Mouse (Mus musculus): ENCODE data around the gene Slc8a1. TPM values are rescaled to one million over a fixed set of nuclear protein-coding genes. Genes with fewer than 3 reads are reported as not detected.

The Slc8a1 gene
- polyA plus RNA-seq, 2 experiments, result 0.42 to 0.65 TPM

DNA sequence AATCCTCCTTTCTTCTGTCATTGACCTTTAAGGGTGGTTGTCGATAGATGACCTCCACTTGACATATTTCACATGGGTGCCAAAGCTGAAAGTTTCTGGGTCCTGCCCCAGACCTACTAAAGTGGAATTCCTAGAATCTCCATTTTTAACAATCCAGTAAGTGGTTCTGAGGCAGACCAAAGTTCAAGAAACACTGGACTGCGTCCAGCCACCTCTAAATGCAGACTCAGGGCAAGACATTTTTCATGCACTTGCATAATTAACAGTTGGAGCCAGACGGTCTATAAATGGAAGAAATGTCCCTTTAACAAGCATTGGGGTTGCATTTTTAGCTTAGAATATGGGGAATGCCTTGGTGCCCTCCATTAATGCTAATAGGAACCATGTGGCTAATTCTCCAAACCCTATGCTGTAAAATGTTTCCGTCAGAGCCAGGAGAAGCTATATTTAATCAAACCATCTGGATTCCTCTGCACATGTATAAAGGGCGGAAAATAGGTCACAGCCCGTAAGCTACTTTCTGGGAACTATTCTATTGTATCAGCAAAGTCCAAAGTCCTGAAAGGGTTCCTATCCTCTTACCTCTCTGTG lies 224.7 kb downstream of the Slc8a1 start:
- no peaks in the 10 kb centered on the region for H3K27me3 ChIP-seq (ENCODE audit: control insufficient read depth, insufficient read depth, low read length)
- H3K9ac ChIP-seq (replicated peaks), result no peak overlapping the region
- no peaks in the 10 kb centered on the region for H3K36me3 ChIP-seq (replicated peaks; ENCODE audit: control insufficient read depth, insufficient read depth, low read depth)
- TF ChIP-seq EP300 (IDR thresholded peaks at IDR 0.05; ENCODE audit: low read depth), result no peak
- TF ChIP-seq CTCF (IDR thresholded peaks at IDR 0.05; ENCODE audit: low read depth), result no peak
- H3K4me3 ChIP-seq (ENCODE audit: insufficient read depth in 1 of 2, low read depth in 2 of 2, low read length in 2 of 2), result no peak overlapping the region
- no peaks in the 10 kb centered on the region for H3K4me1 ChIP-seq (replicated peaks; ENCODE audit: control insufficient read depth in 2 of 2, insufficient read depth in 2 of 2, low read length in 1 of 2)
- H3K9me3 ChIP-seq (ENCODE audit: control insufficient read depth, low read length), result no peaks in the 10 kb centered on the region
- DNase-seq (ENCODE audit: low read depth in 3 of 3, low spot score in 3 of 3) (no peak), ATAC-seq (ENCODE audit: insufficient read depth) (no peak)
- 64% methylated on average over 6 of the region's 6 CpGs for WGBS (ENCODE audit: insufficient replicate concordance)
- H3K27ac ChIP-seq, result no peak overlapping the region
- no peak overlapping the region for H3K4me2 ChIP-seq (ENCODE audit: low read depth)

- Histone ChIP-seq H3K4me3 (ENCODE audit: insufficient read depth in 1 of 2, low read depth in 2 of 2, low read length in 2 of 2) (no peak overlapping the region), H3K9ac (replicated peaks) (no peak overlapping the region), H3K4me1 (replicated peaks; ENCODE audit: control insufficient read depth in 2 of 2, insufficient read depth in 2 of 2, low read length in 1 of 2) (no peaks in the 10 kb centered on the region), H3K27me3 (ENCODE audit: control insufficient read depth, insufficient read depth, low read length) (no peaks in the 10 kb centered on the region), H3K36me3 (replicated peaks; ENCODE audit: control insufficient read depth, insufficient read depth, low read depth) (no peaks in the 10 kb centered on the region), H3K27ac (no peak overlapping the region), H3K4me2 (ENCODE audit: low read depth) (no peak overlapping the region), H3K9me3 (ENCODE audit: control insufficient read depth, low read length) (no peaks in the 10 kb centered on the region)
- TF ChIP-seq EP300 (IDR thresholded peaks at IDR 0.05; ENCODE audit: low read depth), result no peak
- TF ChIP-seq CTCF (IDR thresholded peaks at IDR 0.05; ENCODE audit: low read depth), result no peak
- DNase-seq (ENCODE audit: low read depth in 3 of 3, low spot score in 3 of 3), result no peak
- no peak for ATAC-seq (ENCODE audit: insufficient read depth)
- 67% methylated on average over 5 of the region's 5 CpGs for WGBS (ENCODE audit: insufficient replicate concordance)
These were observed 233.0 kb downstream of the Slc8a1 start for GRCm38 (mm10) chr17:81505162-81505685.

DNA sequence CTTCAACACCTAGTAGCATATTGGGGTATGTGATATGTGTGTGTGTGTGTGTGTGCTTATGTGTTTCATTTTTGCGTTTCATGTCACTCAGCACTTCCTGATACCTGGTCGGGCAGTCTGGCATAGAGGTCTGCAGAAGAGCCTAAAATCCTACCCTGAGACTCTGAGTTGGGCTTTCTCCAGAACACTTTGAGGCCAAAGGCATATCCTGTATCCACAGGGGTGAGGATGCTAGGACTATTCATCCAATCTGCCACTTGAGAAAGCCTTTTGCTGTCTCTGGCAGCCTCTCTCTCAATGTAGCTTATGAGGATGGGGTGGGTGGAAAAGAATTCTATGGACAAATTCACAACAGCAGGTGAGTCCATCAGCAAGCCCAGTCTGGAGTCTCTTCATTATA lies 234.1 kb downstream of the Slc8a1 start:
- no peak overlapping the region for H3K9ac ChIP-seq (replicated peaks)
- ATAC-seq (ENCODE audit: insufficient read depth) (no peak), DNase-seq (ENCODE audit: low read depth in 3 of 3, low spot score in 3 of 3) (no peak)
- WGBS (ENCODE audit: insufficient replicate concordance), result 57% methylated on average over 2 of the region's 2 CpGs
- no peak overlapping the region for H3K4me3 ChIP-seq (ENCODE audit: insufficient read depth in 1 of 2, low read depth in 2 of 2, low read length in 2 of 2)
- no peak overlapping the region for H3K4me2 ChIP-seq (ENCODE audit: low read depth)
- H3K27me3 ChIP-seq (ENCODE audit: control insufficient read depth, insufficient read depth, low read length), result no peaks in the 10 kb centered on the region
- no peak overlapping the region for H3K27ac ChIP-seq
- H3K36me3 ChIP-seq (replicated peaks; ENCODE audit: control insufficient read depth, insufficient read depth, low read depth), result no peaks in the 10 kb centered on the region
- no peaks in the 10 kb centered on the region for H3K9me3 ChIP-seq (ENCODE audit: control insufficient read depth, low read length)
- TF ChIP-seq CTCF (IDR thresholded peaks at IDR 0.05; ENCODE audit: low read depth) (no peak), EP300 (IDR thresholded peaks at IDR 0.05; ENCODE audit: low read depth) (no peak)
- no peaks in the 10 kb centered on the region for H3K4me1 ChIP-seq (replicated peaks; ENCODE audit: control insufficient read depth in 2 of 2, insufficient read depth in 2 of 2, low read length in 1 of 2)

- no peak overlapping the region for H3K27ac ChIP-seq
- H3K9ac ChIP-seq (replicated peaks), result no peak overlapping the region
- no peak for ATAC-seq (ENCODE audit: insufficient read depth)
- no peaks in the 10 kb centered on the region for H3K27me3 ChIP-seq (ENCODE audit: control insufficient read depth, insufficient read depth, low read length)
- H3K4me1 ChIP-seq (replicated peaks; ENCODE audit: control insufficient read depth in 2 of 2, insufficient read depth in 2 of 2, low read length in 1 of 2), result no peaks in the 10 kb centered on the region
- H3K4me2 ChIP-seq (ENCODE audit: low read depth), result no peak overlapping the region
- H3K36me3 ChIP-seq (replicated peaks; ENCODE audit: control insufficient read depth, insufficient read depth, low read depth), result no peaks in the 10 kb centered on the region
- no peak for DNase-seq (ENCODE audit: low read depth in 3 of 3, low spot score in 3 of 3)
- no peaks in the 10 kb centered on the region for H3K9me3 ChIP-seq (ENCODE audit: control insufficient read depth, low read length)
- TF ChIP-seq CTCF (IDR thresholded peaks at IDR 0.05; ENCODE audit: low read depth), result no peak
- no peak for TF ChIP-seq EP300 (IDR thresholded peaks at IDR 0.05; ENCODE audit: low read depth)
- WGBS (ENCODE audit: insufficient replicate concordance), result 58% methylated on average over 3 of the region's 3 CpGs
- H3K4me3 ChIP-seq (ENCODE audit: insufficient read depth in 1 of 2, low read depth in 2 of 2, low read length in 2 of 2), result no peak overlapping the region
These were observed 235.4 kb downstream of the Slc8a1 start for GRCm38 (mm10) chr17:81502732-81503131.

DNA sequence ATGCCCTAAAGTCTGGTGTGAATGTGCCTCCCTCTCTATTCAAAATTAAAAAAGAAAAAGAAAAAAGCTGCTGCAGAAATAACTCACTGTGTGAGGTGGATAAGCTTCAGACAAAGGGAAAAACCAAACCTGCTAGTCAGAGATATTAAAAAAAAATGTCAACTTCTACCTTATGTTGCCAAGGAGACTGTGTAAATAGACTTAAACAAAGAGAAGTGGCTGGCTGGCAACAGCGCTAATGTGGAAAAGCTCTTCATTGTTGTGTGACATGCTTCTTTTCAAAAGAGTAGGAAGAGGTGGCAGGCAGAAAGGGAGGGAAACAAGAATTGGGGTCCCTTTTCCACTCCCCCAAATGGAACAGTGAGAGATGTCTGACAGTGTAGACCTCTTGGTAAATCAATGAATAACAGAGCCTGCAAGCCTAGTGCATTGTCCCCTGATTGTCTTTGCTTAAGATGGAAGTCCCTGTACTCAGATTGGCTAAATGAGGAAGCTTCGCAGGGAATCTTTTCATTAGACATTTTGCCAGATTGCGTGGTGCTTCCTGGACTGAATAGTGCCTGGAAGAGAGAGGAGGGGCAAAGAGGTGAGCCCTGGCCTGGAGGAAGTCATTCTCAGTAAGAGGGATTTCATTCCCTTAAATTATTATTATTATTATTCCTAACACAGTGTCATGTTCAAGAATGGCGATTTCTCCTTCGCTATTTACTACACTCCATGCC lies 237.3 kb downstream of the Slc8a1 start:
- TF ChIP-seq EP300 (IDR thresholded peaks at IDR 0.05; ENCODE audit: low read depth) (no peak), CTCF (IDR thresholded peaks at IDR 0.05; ENCODE audit: low read depth) (no peak)
- ATAC-seq (ENCODE audit: insufficient read depth), result no peak
- Histone ChIP-seq H3K27ac (no peak overlapping the region), H3K27me3 (ENCODE audit: control insufficient read depth, insufficient read depth, low read length) (no peaks in the 10 kb centered on the region), H3K4me3 (ENCODE audit: insufficient read depth in 1 of 2, low read depth in 2 of 2, low read length in 2 of 2) (no peak overlapping the region), H3K4me1 (replicated peaks; ENCODE audit: control insufficient read depth in 2 of 2, insufficient read depth in 2 of 2, low read length in 1 of 2) (no peaks in the 10 kb centered on the region), H3K4me2 (ENCODE audit: low read depth) (no peak overlapping the region), H3K9ac (replicated peaks) (no peak overlapping the region), H3K36me3 (replicated peaks; ENCODE audit: control insufficient read depth, insufficient read depth, low read depth) (no peaks in the 10 kb centered on the region), H3K9me3 (ENCODE audit: control insufficient read depth, low read length) (no peaks in the 10 kb centered on the region)
- DNase-seq (ENCODE audit: low read depth in 3 of 3, low spot score in 3 of 3), result no peak
- WGBS (ENCODE audit: insufficient replicate concordance), result 70% methylated on average over 5 of the region's 5 CpGs
